Mouse (Mus musculus) intestine, embryonic 14.5 days (tissue): Measurements from ENCODE around the gene 1700069L16Rik. TPM values are rescaled to one million over a fixed set of nuclear protein-coding genes. Genes with fewer than 3 reads are reported as not detected.
A peak's percentile ranks its signal among the peaks of the same experiment; 100 is the strongest.

Source experiments
- ATAC-seq: fragments of 200-750 bp; cut with Nextera tagmentation; replicated peaks from 2 replicates; pipeline ENCODE4 v1.8.0; 2017; ENCODE audit warnings: low read depth, moderate number of reproducible peaks, moderate TSS enrichment, moderate library complexity; ENCODE audit not compliant: low FRiP score, low TSS enrichment
- DNase-seq: peaks from one replicate; pipeline ENCODE4 v3.0.0-alpha.2; 2018; ENCODE audit warnings: low spot score
- H3K27ac ChIP-seq: fragments of 300-500 bp; sonication (generic); 2 replicates; pipeline ENCODE4 v1.5.1; 2014; ENCODE audit warnings: low read depth, mild to moderate bottlenecking, control low read depth
- H3K27me3 ChIP-seq: fragments of 300-500 bp; sonication (generic); replicated peaks from 2 replicates; pipeline ENCODE4 v1.6.1; 2014; ENCODE audit warnings: low read length, control low read depth; ENCODE audit not compliant: control insufficient read depth, insufficient read depth
- H3K36me3 ChIP-seq: fragments of 300-500 bp; sonication (generic); 2 replicates; pipeline ENCODE4 v1.6.1; 2014; ENCODE audit warnings: low read length, control low read depth; ENCODE audit not compliant: control insufficient read depth, insufficient read depth
- H3K4me1 ChIP-seq: fragments of 300-500 bp; sonication (generic); replicated peaks from 2 replicates; pipeline ENCODE4 v1.6.1; 2014; ENCODE audit warnings: low read length, control low read depth, mixed read lengths; ENCODE audit not compliant: control insufficient read depth, insufficient read depth
- H3K4me2 ChIP-seq: fragments of 300-500 bp; sonication (generic); 2 replicates; pipeline ENCODE4 v1.6.1; 2014; ENCODE audit warnings: low read length
- H3K4me3 ChIP-seq: fragments of 300-500 bp; sonication (generic); 2 replicates; pipeline ENCODE4 v1.5.1; 2014; ENCODE audit warnings: low read depth, low read length, control low read depth, mixed read lengths
- H3K9ac ChIP-seq: fragments of 300-500 bp; sonication (generic); 2 replicates; pipeline ENCODE4 v1.6.1; 2014; ENCODE audit warnings: mild to moderate bottlenecking, low read length
- H3K9me3 ChIP-seq: fragments of 300-500 bp; sonication (generic); 2 replicates; pipeline ENCODE4 v1.6.1; 2016; ENCODE audit warnings: low read length, control low read depth; ENCODE audit not compliant: control insufficient read depth
- WGBS: fragments of 180-500 bp; shearing (Covaris S2); extraction: QIAGEN DNeasy Blood & Tissue Kit; methylation state at CpG from one replicate; pipeline ENCODE4 v1.1.7; 2014; 5-methylcytosine and 5-hydroxymethylcytosine counted together
- polyA plus RNA-seq: library from polyadenylated mRNA; unstranded; fragments of >200 nt; fragmentation: Nextera tagmentation; extraction: Ambion mirVana; gene quantifications from 2 replicates; pipeline ENCODE4 v1.2.1, GENCODE M21; 2014

The 1700069L16Rik gene
- polyA plus RNA-seq, 1 experiment from 2014 or later, result not detected

GRCm38 (mm10) chr5:113761585-113761984 is 37.0 kb upstream of the 1700069L16Rik start:
- H3K9me3 ChIP-seq, result no peaks in the 10 kb centered on the region
- no peak overlapping the region for H3K4me2 ChIP-seq
- WGBS, result 93% methylated on average over 2 of the region's 2 CpGs
- DNase-seq (no peak), ATAC-seq (no peak)
- H3K36me3 ChIP-seq, result peaks cover 86% of the 10 kb centered on the region
- no peaks in the 10 kb centered on the region for H3K4me1 ChIP-seq
- H3K4me3 ChIP-seq, result no peak overlapping the region
- H3K27ac ChIP-seq, result no peak overlapping the region
- H3K27me3 ChIP-seq, result no peaks in the 10 kb centered on the region
- no peak overlapping the region for H3K9ac ChIP-seq

- Histone ChIP-seq H3K4me2 (no peak overlapping the region), H3K9me3 (no peaks in the 10 kb centered on the region), H3K27ac (no peak overlapping the region), H3K27me3 (no peaks in the 10 kb centered on the region), H3K4me1 (no peaks in the 10 kb centered on the region), H3K9ac (no peak overlapping the region), H3K36me3 (peaks cover 100% of the 10 kb centered on the region), H3K4me3 (no peak overlapping the region)
- WGBS, result 87% methylated on average over 15 of the region's 15 CpGs
- ATAC-seq, result no peak
- no peak for DNase-seq
Measured at GRCm38 (mm10) chr5:113755347-113756030, 30.9 kb upstream of the 1700069L16Rik start.

GRCm38 (mm10) chr5:113751521-113752157 is 27.1 kb upstream of the 1700069L16Rik start:
- H3K4me1 ChIP-seq, result no peaks in the 10 kb centered on the region
- no peaks in the 10 kb centered on the region for H3K9me3 ChIP-seq
- WGBS, result 89% methylated on average over 9 of the region's 9 CpGs
- no peaks in the 10 kb centered on the region for H3K27me3 ChIP-seq
- no peak overlapping the region for H3K9ac ChIP-seq
- H3K4me2 ChIP-seq, result no peak overlapping the region
- H3K4me3 ChIP-seq, result no peak overlapping the region
- H3K36me3 ChIP-seq, result peaks cover 100% of the 10 kb centered on the region
- ATAC-seq (no peak), DNase-seq (no peak)
- no peak overlapping the region for H3K27ac ChIP-seq

GRCm38 (mm10) chr5:113748556-113749331 is 24.2 kb upstream of the 1700069L16Rik start:
- no peak overlapping the region for H3K4me3 ChIP-seq
- DNase-seq (no peak), ATAC-seq (no peak)
- H3K4me1 ChIP-seq, result no peaks in the 10 kb centered on the region
- peaks cover 100% of the 10 kb centered on the region for H3K36me3 ChIP-seq
- H3K27me3 ChIP-seq, result no peaks in the 10 kb centered on the region
- H3K4me2 ChIP-seq, result no peak overlapping the region
- WGBS, result 95% methylated on average over 13 of the region's 13 CpGs
- H3K27ac ChIP-seq, result no peak overlapping the region
- H3K9me3 ChIP-seq, result no peaks in the 10 kb centered on the region
- H3K9ac ChIP-seq, result no peak overlapping the region

- Histone ChIP-seq H3K4me2 (no peak overlapping the region), H3K27me3 (no peaks in the 10 kb centered on the region), H3K36me3 (peaks cover 100% of the 10 kb centered on the region), H3K4me3 (no peak overlapping the region), H3K4me1 (no peaks in the 10 kb centered on the region), H3K9ac (no peak overlapping the region), H3K27ac (no peak overlapping the region), H3K9me3 (no peaks in the 10 kb centered on the region)
- WGBS, result 96% methylated on average over 5 of the region's 5 CpGs
- DNase-seq, result no peak
- ATAC-seq, result no peak
Measured at GRCm38 (mm10) chr5:113747629-113748028, 23.1 kb upstream of the 1700069L16Rik start.

GRCm38 (mm10) chr5:113737607-113738237 is 13.2 kb upstream of the 1700069L16Rik start:
- Histone ChIP-seq H3K4me3 (no peak overlapping the region), H3K27me3 (no peaks in the 10 kb centered on the region), H3K9ac (no peak overlapping the region), H3K9me3 (no peaks in the 10 kb centered on the region), H3K27ac (no peak overlapping the region), H3K36me3 (peaks cover 51% of the 10 kb centered on the region), H3K4me2 (no peak overlapping the region), H3K4me1 (peaks cover 9% of the 10 kb centered on the region; the same call in 1 of the 2 replicates)
- 81% methylated on average over 11 of the region's 11 CpGs for WGBS
- DNase-seq (no peak), ATAC-seq (no peak)

- Histone ChIP-seq H3K27me3 (no peaks in the 10 kb centered on the region), H3K27ac (0 out of 2 replicates have a peak overlapping the region, but pooled peaks have one; percentile 96), H3K36me3 (peaks cover 40% of the 10 kb centered on the region), H3K9ac (peak overlapping the region; percentile 83), H3K4me3 (peak overlapping the region; percentile 49), H3K4me1 (peaks cover 9% of the 10 kb centered on the region; the same call in 1 of the 2 replicates), H3K9me3 (no peaks in the 10 kb centered on the region), H3K4me2 (peak overlapping the region; percentile 89)
- ATAC-seq (no peak), DNase-seq (no peak)
- WGBS, result 41% methylated on average over 15 of the region's 15 CpGs
Measured at GRCm38 (mm10) chr5:113736522-113737164, 12.1 kb upstream of the 1700069L16Rik start.

- DNase-seq, result peak; percentile 64
- Histone ChIP-seq H3K4me2 (peak overlapping the region; percentile 89), H3K27ac (peak overlapping the region; percentile 96), H3K4me3 (peak overlapping the region; percentile 49), H3K27me3 (no peaks in the 10 kb centered on the region), H3K36me3 (peaks cover 35% of the 10 kb centered on the region), H3K9ac (peak overlapping the region; percentile 83), H3K4me1 (peaks cover 9% of the 10 kb centered on the region; the same call in 1 of the 2 replicates), H3K9me3 (no peaks in the 10 kb centered on the region)
- WGBS, result 4% methylated on average over 10 of the region's 10 CpGs
- ATAC-seq, result peak; percentile 29
Measured at GRCm38 (mm10) chr5:113736113-113736502, 11.5 kb upstream of the 1700069L16Rik start.
